Mouse (Mus musculus) ES-E14 (cell line): Measurements from ENCODE around the gene Hist1h2bf.

Experiments
- HCFC1 ChIP-seq: IDR thresholded peaks from 2 replicates; pipeline ENCODE4 v1.6.1; 2012; ENCODE audit warnings: low read length, inconsistent platforms, borderline replicate concordance; ENCODE audit not compliant: insufficient read depth
- MAFK ChIP-seq: IDR thresholded peaks from 2 replicates; pipeline ENCODE4 v1.6.1; 2014; ENCODE audit warnings: mild to moderate bottlenecking, low read depth, low read length, inconsistent platforms; ENCODE audit not compliant: insufficient read depth
- ZNF384 ChIP-seq: IDR thresholded peaks from 2 replicates; pipeline ENCODE4 v1.6.1; 2012; ENCODE audit warnings: low read depth, low read length, inconsistent platforms

- TF ChIP-seq HCFC1 (no peak), MAFK (no peak), ZNF384 (peak; percentile 74)
These were observed 8.4 kb upstream of the Hist1h2bf start for GRCm38 (mm10) chr13:23582219-23583056.
